Mouse (Mus musculus): ENCODE measurements around the gene Exoc2. TPM values are rescaled to one million over a fixed set of nuclear protein-coding genes. Genes with fewer than 3 reads are reported as not detected.

The Exoc2 gene
- polyA plus RNA-seq, 1 experiment from 2014 or later: 37.1 TPM

GRCm38 (mm10) chr13:30766636-30767476 is 207.0 kb downstream of the Exoc2 start:
- Histone ChIP-seq H3K27ac (ENCODE audit: low read length) (no peak overlapping the region), H3K36me3 (ENCODE audit: control insufficient read depth, insufficient read depth, low read length) (no peaks in the 10 kb centered on the region), H3K4me3 (ENCODE audit: low read length) (no peak overlapping the region), H3K4me2 (ENCODE audit: low read depth, low read length) (no peak overlapping the region), H3K27me3 (ENCODE audit: control insufficient read depth, insufficient read depth, low read depth, low read length) (no peaks in the 10 kb centered on the region), H3K9me3 (ENCODE audit: control insufficient read depth, low read length) (no peaks in the 10 kb centered on the region), H3K4me1 (replicated peaks; ENCODE audit: control insufficient read depth, insufficient read depth, low read length) (peaks cover 9% of the 10 kb centered on the region; the same call in 1 of the 2 replicates), H3K9ac (ENCODE audit: low read length) (no peak overlapping the region)
- 81% methylated on average over 5 of the region's 5 CpGs for WGBS
- no peak for ATAC-seq (ENCODE audit: low read depth)

GRCm38 (mm10) chr13:30765906-30766305 is 208.0 kb downstream of the Exoc2 start:
- ATAC-seq (ENCODE audit: low read depth): no peak
- H3K4me1 ChIP-seq (replicated peaks; ENCODE audit: control insufficient read depth, insufficient read depth, low read length): peaks cover 9% of the 10 kb centered on the region; the same call in 1 of the 2 replicates
- H3K4me3 ChIP-seq (ENCODE audit: low read length): no peak overlapping the region
- no peak overlapping the region for H3K4me2 ChIP-seq (ENCODE audit: low read depth, low read length)
- H3K9ac ChIP-seq (ENCODE audit: low read length): no peak overlapping the region
- 58% methylated on average over 5 of the region's 5 CpGs for WGBS
- no peaks in the 10 kb centered on the region for H3K36me3 ChIP-seq (ENCODE audit: control insufficient read depth, insufficient read depth, low read length)
- H3K27me3 ChIP-seq (ENCODE audit: control insufficient read depth, insufficient read depth, low read depth, low read length): no peaks in the 10 kb centered on the region
- H3K27ac ChIP-seq (ENCODE audit: low read length): no peak overlapping the region
- H3K9me3 ChIP-seq (ENCODE audit: control insufficient read depth, low read length): no peaks in the 10 kb centered on the region

DNA sequence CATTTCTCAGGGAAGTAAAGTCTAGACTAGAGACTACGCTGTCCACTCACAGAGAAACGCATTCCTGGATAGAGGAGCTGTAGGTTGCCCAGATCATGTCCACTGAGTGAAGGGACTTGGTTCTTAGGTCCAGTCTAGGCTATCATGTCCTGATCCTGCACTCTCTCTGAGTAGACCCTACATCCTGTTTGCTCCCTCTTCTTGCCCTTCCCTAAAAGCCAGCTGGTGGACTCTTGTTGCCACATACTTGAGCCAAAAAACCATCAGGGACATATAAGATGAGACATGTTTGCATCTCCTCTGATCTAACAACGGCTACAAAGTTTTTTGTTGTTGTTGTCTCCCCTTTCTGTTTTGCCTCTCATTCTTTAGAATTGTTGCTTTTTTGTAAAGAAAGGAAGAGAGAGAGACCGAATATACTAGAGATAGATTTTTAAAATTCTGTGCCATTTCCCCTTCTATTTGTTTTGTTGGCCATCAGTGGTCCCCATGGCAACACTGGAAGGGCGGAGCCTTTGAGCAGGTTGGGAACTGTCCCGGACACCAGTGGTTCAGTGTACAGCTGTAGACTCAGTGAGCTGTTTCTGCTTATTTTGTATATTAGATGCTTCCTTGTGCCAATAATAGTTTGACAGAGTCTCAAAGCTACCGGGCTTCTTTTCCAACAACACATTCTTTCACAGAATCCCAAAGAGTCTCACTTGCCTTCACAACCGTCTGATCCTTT is 209.7 kb downstream of the Exoc2 start:
- Histone ChIP-seq H3K9ac (ENCODE audit: low read length) (no peak overlapping the region), H3K9me3 (ENCODE audit: control insufficient read depth, low read length) (no peaks in the 10 kb centered on the region), H3K27ac (ENCODE audit: low read length) (no peak overlapping the region), H3K27me3 (ENCODE audit: control insufficient read depth, insufficient read depth, low read depth, low read length) (no peaks in the 10 kb centered on the region), H3K4me1 (replicated peaks; ENCODE audit: control insufficient read depth, insufficient read depth, low read length) (peaks cover 9% of the 10 kb centered on the region; the same call in 1 of the 2 replicates), H3K36me3 (ENCODE audit: control insufficient read depth, insufficient read depth, low read length) (no peaks in the 10 kb centered on the region), H3K4me2 (ENCODE audit: low read depth, low read length) (no peak overlapping the region), H3K4me3 (ENCODE audit: low read length) (no peak overlapping the region)
- ATAC-seq (ENCODE audit: low read depth): peak; percentile 85
- 56% methylated on average over 8 of the region's 8 CpGs for WGBS

Other genes starting within 250 kb of the Exoc2 start
- gene Irf4, start 224.9 kb downstream of the Exoc2 start, polyA plus RNA-seq (2015; fragmentation: Nextera tagmentation; extraction: Ambion mirVana): 0.10 and 0.11 TPM in 2 replicates
- not detected in 2 replicates for gene Hus1b, start 26.3 kb downstream of the Exoc2 start, polyA plus RNA-seq (2015; fragmentation: Nextera tagmentation; extraction: Ambion mirVana)
- gene Gm5447, start 111 bp upstream of the Exoc2 start, polyA plus RNA-seq (2015; fragmentation: Nextera tagmentation; extraction: Ambion mirVana): 0.11 and 0.21 TPM in 2 replicates

Data from lung, embryonic 16.5 days (tissue).